Mouse (Mus musculus): ENCODE results near the gene Gm14403. TPM values are rescaled to one million over a fixed set of nuclear protein-coding genes. Genes with fewer than 3 reads are reported as not detected.
"Not testable (repeated sequence)": the region's sequence is repeated elsewhere in the genome, so short reads cannot be mapped to it uniquely, and the experiment has no call there.

Gene Gm14403
- polyA plus RNA-seq, 1 experiment = 8.2 TPM

DNA sequence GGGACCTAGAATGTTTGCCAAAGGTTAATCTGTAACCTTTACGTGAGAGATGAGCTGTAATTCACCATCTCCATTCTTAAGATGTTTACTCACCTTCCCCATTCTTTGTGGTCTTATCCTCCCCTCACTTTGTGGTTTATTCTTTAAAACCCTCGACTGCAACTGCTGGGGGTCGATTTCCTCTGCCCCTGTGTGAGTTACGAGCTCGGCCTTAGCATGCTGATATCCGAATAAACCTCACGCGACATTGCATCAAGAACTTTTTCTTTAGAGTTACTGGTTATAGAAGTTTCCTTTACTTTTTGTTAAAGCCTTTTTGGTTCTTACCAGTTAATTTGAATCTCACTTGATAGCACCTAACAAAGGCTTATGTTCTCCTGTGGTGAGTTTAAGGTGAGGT, 22.0 kb downstream of the Gm14403 start:
- Histone ChIP-seq H3K27ac (ENCODE audit: insufficient read depth, low read length) (no peak overlapping the region), H3K4me3 (ENCODE audit: insufficient read depth, low read length) (no peak overlapping the region), H3K4me1 (ENCODE audit: control insufficient read depth, insufficient read depth, low read length) (no peaks in the 10 kb centered on the region)
- TF ChIP-seq CTCF (IDR thresholded peaks at IDR 0.05; ENCODE audit: extremely low read depth, insufficient read depth, low read length) = no peak
- TF ChIP-seq POLR2A (IDR thresholded peaks at IDR 0.05; ENCODE audit: extremely low read depth, insufficient read depth, low read length) = no peak

DNA sequence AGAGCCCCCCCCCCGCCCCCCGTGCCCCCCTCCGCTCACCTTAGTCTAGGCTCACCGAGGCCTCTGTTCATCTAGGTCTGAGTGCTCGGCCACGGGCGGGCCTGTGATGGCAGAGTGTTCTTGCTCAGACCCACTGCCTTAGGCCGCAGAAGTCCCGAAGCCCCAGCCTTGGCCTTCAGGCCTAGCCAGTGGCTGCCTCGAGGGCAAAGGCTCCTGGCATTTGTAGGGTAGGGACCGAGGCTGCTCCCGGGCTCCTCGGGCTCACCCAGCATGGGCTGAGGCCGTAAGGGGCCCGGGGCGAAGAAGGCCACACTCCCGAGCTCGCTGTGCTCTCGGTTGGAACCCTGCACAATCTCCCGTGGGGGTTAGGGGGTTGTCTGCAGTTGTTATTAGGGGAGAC, 25.0 kb downstream of the Gm14403 start:
- TF ChIP-seq POLR2A (IDR thresholded peaks at IDR 0.05; ENCODE audit: extremely low read depth, insufficient read depth, low read length) (no peak), CTCF (IDR thresholded peaks at IDR 0.05; ENCODE audit: extremely low read depth, insufficient read depth, low read length) (no peak)
- Histone ChIP-seq H3K4me1 (ENCODE audit: control insufficient read depth, insufficient read depth, low read length) (no peaks in the 10 kb centered on the region), H3K4me3 (ENCODE audit: insufficient read depth, low read length) (no peak overlapping the region), H3K27ac (ENCODE audit: insufficient read depth, low read length) (no peak overlapping the region)

- H3K27ac ChIP-seq (ENCODE audit: insufficient read depth, low read length); H3K4me1 ChIP-seq (ENCODE audit: control insufficient read depth, insufficient read depth, low read length); H3K4me3 ChIP-seq (ENCODE audit: insufficient read depth, low read length): not testable (repeated sequence)
These were observed 25.7 kb downstream of the Gm14403 start for GRCm38 (mm10) chr2:177523674-177524073.

- H3K4me1 ChIP-seq (ENCODE audit: control insufficient read depth, insufficient read depth, low read length); H3K27ac ChIP-seq (ENCODE audit: insufficient read depth, low read length); H3K4me3 ChIP-seq (ENCODE audit: insufficient read depth, low read length): not testable (repeated sequence)
These were observed 26.2 kb downstream of the Gm14403 start for GRCm38 (mm10) chr2:177524171-177524570.

DNA sequence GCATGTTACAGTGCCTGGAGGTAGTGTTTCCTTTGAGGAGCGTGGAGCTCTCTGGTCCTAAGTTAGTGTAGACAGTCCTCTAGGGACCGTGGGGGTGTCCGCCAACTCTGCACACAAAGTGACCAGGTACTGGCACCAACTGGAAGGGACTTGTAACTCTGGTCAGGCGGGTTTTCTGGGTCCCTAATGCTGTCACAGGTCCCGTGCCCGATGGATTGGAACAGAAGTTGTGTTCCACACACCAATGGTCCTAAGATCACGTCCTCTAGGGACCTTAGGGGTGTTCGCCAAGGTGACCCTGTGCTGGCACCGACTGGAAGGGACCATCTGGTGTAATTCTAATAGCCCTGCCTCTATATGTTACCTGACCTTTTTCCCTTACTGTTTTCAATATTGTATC, 37.9 kb downstream of the Gm14403 start:
- no peaks in the 10 kb centered on the region for H3K4me1 ChIP-seq (ENCODE audit: control insufficient read depth, insufficient read depth, low read length)
- no peak for TF ChIP-seq POLR2A (IDR thresholded peaks at IDR 0.05; ENCODE audit: extremely low read depth, insufficient read depth, low read length)
- no peak for TF ChIP-seq CTCF (IDR thresholded peaks at IDR 0.05; ENCODE audit: extremely low read depth, insufficient read depth, low read length)
- H3K4me3 ChIP-seq (ENCODE audit: insufficient read depth, low read length) = no peak overlapping the region
- no peak overlapping the region for H3K27ac ChIP-seq (ENCODE audit: insufficient read depth, low read length)

GRCm38 (mm10) chr2:177537141-177537540, 39.1 kb downstream of the Gm14403 start:
- H3K4me3 ChIP-seq (ENCODE audit: insufficient read depth, low read length); H3K27ac ChIP-seq (ENCODE audit: insufficient read depth, low read length); H3K4me1 ChIP-seq (ENCODE audit: control insufficient read depth, insufficient read depth, low read length): not testable (repeated sequence)

DNA sequence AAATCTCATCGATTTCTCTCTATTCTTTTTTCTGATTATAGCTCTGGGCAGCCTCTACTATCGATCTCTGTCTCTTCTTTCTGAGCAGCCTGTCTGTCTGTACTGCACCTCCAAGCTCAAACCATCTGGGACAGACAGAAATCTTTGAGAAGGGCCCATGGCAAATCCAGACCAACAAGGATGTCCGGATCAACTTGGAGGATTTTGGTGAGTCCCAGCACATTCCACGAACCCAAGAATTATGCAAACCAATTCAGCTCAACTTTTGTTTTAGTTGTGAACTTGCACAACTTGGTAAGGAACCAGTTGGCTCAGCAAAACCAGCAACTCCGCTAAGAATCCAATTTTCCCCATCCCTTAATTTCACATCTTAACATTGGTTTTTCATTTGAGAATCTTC, 39.7 kb downstream of the Gm14403 start:
- H3K4me3 ChIP-seq (ENCODE audit: insufficient read depth, low read length); H3K27ac ChIP-seq (ENCODE audit: insufficient read depth, low read length); H3K4me1 ChIP-seq (ENCODE audit: control insufficient read depth, insufficient read depth, low read length): not testable (repeated sequence)

DNA sequence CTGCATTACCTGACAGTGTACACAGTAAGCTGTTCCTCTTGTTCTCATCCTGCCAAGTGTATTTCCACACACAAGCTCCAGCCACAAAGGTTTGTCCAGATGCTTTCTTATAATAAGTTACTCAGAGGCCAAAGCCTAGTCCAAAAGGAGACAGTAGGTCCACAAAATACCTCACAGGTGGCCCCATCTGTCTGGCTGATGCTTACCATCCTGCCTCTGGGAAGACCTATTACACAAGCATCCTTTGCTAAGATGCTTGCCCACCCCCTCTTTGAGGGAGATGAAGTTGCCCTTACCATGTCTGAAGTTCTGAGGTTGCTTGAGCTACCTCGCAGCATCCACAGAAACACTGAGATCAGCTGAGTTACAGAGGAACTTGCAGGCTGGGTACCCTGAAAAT, 57.2 kb downstream of the Gm14403 start:
- not testable (repeated sequence) for H3K4me3 ChIP-seq (ENCODE audit: insufficient read depth, low read length); H3K27ac ChIP-seq (ENCODE audit: insufficient read depth, low read length); H3K4me1 ChIP-seq (ENCODE audit: control insufficient read depth, insufficient read depth, low read length)

Other genes with a start within 250 kb of the Gm14403 start
- not detected in 2 replicates for gene Gm14409, start 231.2 kb upstream of the Gm14403 start, polyA plus RNA-seq (2012; rRNA removed)
- 4.2 and 5.2 TPM in 2 replicates for gene Gm14412, start 173.9 kb upstream of the Gm14403 start, polyA plus RNA-seq (2012; rRNA removed)
- gene Gm14418, start 99.9 kb upstream of the Gm14403 start, polyA plus RNA-seq (2012; rRNA removed) = 10.8 and 11.8 TPM in 2 replicates
- 18.6 and 21.1 TPM in 2 replicates for gene Zfp970, start 33.5 kb upstream of the Gm14403 start, polyA plus RNA-seq (2012; rRNA removed)
- 0.23 and 0.32 TPM in 2 replicates for gene Gm14406, start 80.0 kb downstream of the Gm14403 start, polyA plus RNA-seq (2012; rRNA removed)

All from cortical plate, adult 2 months (tissue).